Comparison of ENCODE assay signal across 8 mouse cellular contexts in the genomic region with DNA sequence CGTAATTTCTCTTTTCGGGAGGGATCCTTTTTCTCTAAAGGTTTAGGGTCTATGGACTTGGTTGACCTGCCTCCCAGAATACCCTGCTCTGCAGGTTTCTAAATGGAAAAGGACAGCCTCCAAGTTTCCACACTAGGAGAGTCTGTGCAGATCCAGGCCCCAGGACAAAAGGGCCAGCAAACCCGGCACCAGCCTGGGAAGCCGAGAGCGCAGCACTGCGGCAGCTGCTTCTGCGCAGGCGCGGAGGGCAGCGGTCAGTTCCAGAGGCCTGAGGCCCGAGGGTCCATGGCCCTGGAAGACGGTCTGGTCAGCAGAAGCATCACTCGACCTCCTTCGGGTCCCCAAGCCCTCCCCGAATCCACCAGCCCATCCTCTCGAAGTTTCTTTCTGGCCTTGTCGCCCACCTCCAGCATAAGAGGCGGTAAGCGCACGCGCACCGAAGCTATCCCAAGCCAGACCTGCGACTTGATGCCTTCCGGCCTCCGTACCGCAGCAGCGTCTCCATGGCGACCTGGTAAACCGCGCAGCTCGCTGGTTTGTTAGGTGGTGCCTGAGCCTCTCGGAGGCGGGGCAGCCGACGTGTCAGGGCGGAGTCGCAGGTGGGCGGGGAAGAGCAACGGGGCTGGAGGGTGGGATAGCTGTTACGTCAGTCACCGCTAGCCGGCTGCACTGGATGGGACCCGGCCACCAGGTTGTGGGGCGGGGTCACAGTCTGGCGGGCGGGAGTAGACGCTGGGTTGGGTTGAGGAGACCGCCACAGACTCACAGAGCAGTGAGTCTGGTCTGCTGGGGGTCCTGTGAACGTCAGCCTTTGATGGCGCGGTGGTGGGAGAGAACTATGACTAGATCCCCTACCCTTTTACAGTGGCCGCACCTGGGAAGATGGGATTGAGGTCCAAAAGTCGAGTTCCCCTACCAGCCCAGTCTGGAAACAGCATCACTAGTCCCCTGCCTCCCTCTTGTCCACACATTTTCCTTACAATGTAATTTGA. TPM values are rescaled to one million over a fixed set of nuclear protein-coding genes. Genes with fewer than 3 reads are reported as not detected.
DNase-seq lines count a peak whose midpoint lies in the region; ATAC-seq and TF ChIP-seq lines count a peak whose summit lies in the region.

A gene (plus strand): TSS at position 235 of the 992 bp plus-strand sequence.
A gene (minus strand): TSS at position 554 of the 992 bp plus-strand sequence.

- intact Hi-C loops in gastrocnemius, adult 2 months (cut with DNase I): loop anchor here (10.0 kb wide), 1 partner anchor 352 kb away; no protein-coding TSS in a partner anchor
- intact Hi-C loops in left cerebral cortex, adult 2 months (cut with DNase I): no loop called here

- ATAC-seq in common myeloid progenitor, adult 5-6 weeks (replicated peaks; ENCODE audit: low read depth, poor library complexity, severe bottlenecking): peak; percentile 96
- peak; percentile 98 for ATAC-seq in hindbrain, postnatal 0 days
- peak; percentile 96 for ATAC-seq in megakaryocyte, adult 5-6 weeks (ENCODE audit: poor library complexity, severe bottlenecking)

- no peaks in the 10 kb centered on the region for H3K9me3 ChIP-seq in hindbrain, postnatal 0 days (ENCODE audit: low read length)

- H3K27me3 ChIP-seq in hindbrain, postnatal 0 days (ENCODE audit: insufficient read depth, low read length): no peaks in the 10 kb centered on the region

- no peak for TF ChIP-seq CTCF in gastrocnemius, adult 2 months (IDR thresholded peaks at IDR 0.05)
- peak; percentile 54 for TF ChIP-seq CTCF in hindbrain, postnatal 0 days (IDR thresholded peaks at IDR 0.05; ENCODE audit: low read depth)
- TF ChIP-seq CTCF in left cerebral cortex, adult 2 months (IDR thresholded peaks at IDR 0.05): no peak; the same call in 1 of the 2 replicates

- H3K27ac ChIP-seq in gastrocnemius, adult 2 months: peak within 1 kb of the TSS; percentile 93
- peak within 1 kb of the TSS; percentile 84 for H3K27ac ChIP-seq in hindbrain, postnatal 0 days
- peak within 1 kb of the TSS; percentile 98 for H3K27ac ChIP-seq in left cerebral cortex, adult 2 months

- H3K36me3 ChIP-seq in hindbrain, postnatal 0 days (ENCODE audit: insufficient read depth, low read length): no peaks in the 10 kb centered on the region

- H3K4me2 ChIP-seq in hindbrain, postnatal 0 days (ENCODE audit: low read depth, low read length): peak within 1 kb of the TSS; percentile 55

- 2% methylated on average over 52 of the region's 53 CpGs for WGBS in hindbrain, postnatal 0 days

- DNase-seq in ZHBTc4 (ENCODE audit: low read depth, low spot score): peak; percentile 100
- DNase-seq in gastrocnemius, adult 2 months: peak; percentile 98
- peak; percentile 99 for DNase-seq in hindbrain, postnatal 0 days (ENCODE audit: low spot score)
- peak; percentile 98 to 99 for DNase-seq in left cerebral cortex, adult 2 months (ENCODE audit: extremely low spot score in 1 of 2, low spot score in 2 of 2)
- peak; percentile 99 for DNase-seq in right cerebral cortex, adult 2 months (ENCODE audit: low spot score in 2 of 2)
- peak; percentile 99 for DNase-seq in urinary bladder, postnatal 14 days (ENCODE audit: low spot score)

- H3K4me3 ChIP-seq in gastrocnemius, adult 2 months: peak within 1 kb of the TSS; percentile 93
- peak within 1 kb of the TSS; percentile 49 for H3K4me3 ChIP-seq in hindbrain, postnatal 0 days (ENCODE audit: low read length)
- H3K4me3 ChIP-seq in left cerebral cortex, adult 2 months: peak within 1 kb of the TSS; percentile 65

- H3K4me1 ChIP-seq in hindbrain, postnatal 0 days (ENCODE audit: insufficient read depth, low read length): peaks cover 5% of the 10 kb centered on the region; the same call in 1 of the 2 replicates

- H3K9ac ChIP-seq in hindbrain, postnatal 0 days (replicated peaks; ENCODE audit: low read length): peak within 1 kb of the TSS; percentile 66

RNA-seq across cellular contexts. Expression of the first gene that starts in this region (rescaled TPM):
- total RNA-seq in common myeloid progenitor, adult 5-6 weeks (2017): 1.3 and 3.0 TPM in 2 replicates
- total RNA-seq in gastrocnemius, adult 2 months (2021): 1 to 10 TPM; 1.6 to 4.0 TPM
- total RNA-seq in hindbrain, postnatal 0 days (2014; rRNA removed): 1.6 and 2.8 TPM in 2 replicates
- polyA plus RNA-seq in hindbrain, postnatal 0 days (2015; fragmentation: Nextera tagmentation; extraction: Ambion mirVana): 4.0 and 5.1 TPM in 2 replicates
- 1 to 10 TPM; 8.1 to 8.2 TPM for total RNA-seq in left cerebral cortex, adult 2 months (2021)
- total RNA-seq in megakaryocyte, adult 5-6 weeks (2015): 1.3 and 3.4 TPM in 2 replicates
- total RNA-seq in megakaryocyte, adult 5-6 weeks (2017): 0.81 and 3.2 TPM in 2 replicates

RNA-seq across cellular contexts. Expression of the second gene that starts in this region (rescaled TPM):
- total RNA-seq in common myeloid progenitor, adult 5-6 weeks (2017): 0.92 TPM in 1 of 2 replicates, not detected in the other
- under 1 TPM in 1 of 2 experiments, not detected in 1; 0.73 TPM for total RNA-seq in gastrocnemius, adult 2 months (2021)
- 20.4 and 24.7 TPM in 2 replicates for total RNA-seq in hindbrain, postnatal 0 days (2014; rRNA removed)
- 1.9 and 2.0 TPM in 2 replicates for polyA plus RNA-seq in hindbrain, postnatal 0 days (2015; fragmentation: Nextera tagmentation; extraction: Ambion mirVana)
- total RNA-seq in left cerebral cortex, adult 2 months (2021): 100 to 1,000 TPM; 159 to 167 TPM
- total RNA-seq in megakaryocyte, adult 5-6 weeks (2015): 0.11 TPM in 1 of 2 replicates, not detected in the other
- total RNA-seq in megakaryocyte, adult 5-6 weeks (2017): not detected in 2 replicates

Comparison
In these comparisons a context has a peak if more than half of its experiments do, and no peak if none do; other contexts are left out.
1. Peak in every context shown above with its lines: DNase-seq, ATAC-seq, H3K4me3 ChIP-seq and H3K27ac ChIP-seq.
2. RNA of the second gene that starts in this region (total RNA-seq): 159 to 167 TPM in left cerebral cortex, adult 2 months and 20.4 to 24.7 TPM in hindbrain, postnatal 0 days; 0.73 TPM in gastrocnemius, adult 2 months, 0.92 TPM in common myeloid progenitor, adult 5-6 weeks and 0.11 TPM in megakaryocyte, adult 5-6 weeks; every median in the first group is over 10 times any median in the second.